Mouse (Mus musculus) granulocyte monocyte progenitor cell, adult 5-6 weeks (primary cell): ENCODE measurements around the gene Hoxb3. TPM values are rescaled to one million over a fixed set of nuclear protein-coding genes. Genes with fewer than 3 reads are reported as not detected.

ENCODE experiments used
- ATAC-seq: replicated peaks from 2 replicates; pipeline ENCODE4 v1.8.0; 2016; ENCODE audit warnings: mild to moderate bottlenecking, moderate TSS enrichment, inconsistent platforms; ENCODE audit not compliant: poor library complexity, severe bottlenecking
- total RNA-seq, 2 experiments: library from RNA; stranded (forward) in 1 of 2; stranded (reverse) in 1 of 2; fragments of 200-712, 200-1000 nt in 1 of 2; fragments of >200 nt in 1 of 2; fragmentation: Nextera tagmentation in 1 of 2; gene quantifications; 2 replicates each; pipeline ENCODE4 v1.2.3; 2014 to 2017

Hoxb3 gene
- total RNA-seq, 2 experiments from 2014 or later = 0.05 to 7.8 TPM

GRCm38 (mm10) chr11:96316696-96317607, 6.2 kb upstream of the Hoxb3 start:
- ATAC-seq = no peak

DNA sequence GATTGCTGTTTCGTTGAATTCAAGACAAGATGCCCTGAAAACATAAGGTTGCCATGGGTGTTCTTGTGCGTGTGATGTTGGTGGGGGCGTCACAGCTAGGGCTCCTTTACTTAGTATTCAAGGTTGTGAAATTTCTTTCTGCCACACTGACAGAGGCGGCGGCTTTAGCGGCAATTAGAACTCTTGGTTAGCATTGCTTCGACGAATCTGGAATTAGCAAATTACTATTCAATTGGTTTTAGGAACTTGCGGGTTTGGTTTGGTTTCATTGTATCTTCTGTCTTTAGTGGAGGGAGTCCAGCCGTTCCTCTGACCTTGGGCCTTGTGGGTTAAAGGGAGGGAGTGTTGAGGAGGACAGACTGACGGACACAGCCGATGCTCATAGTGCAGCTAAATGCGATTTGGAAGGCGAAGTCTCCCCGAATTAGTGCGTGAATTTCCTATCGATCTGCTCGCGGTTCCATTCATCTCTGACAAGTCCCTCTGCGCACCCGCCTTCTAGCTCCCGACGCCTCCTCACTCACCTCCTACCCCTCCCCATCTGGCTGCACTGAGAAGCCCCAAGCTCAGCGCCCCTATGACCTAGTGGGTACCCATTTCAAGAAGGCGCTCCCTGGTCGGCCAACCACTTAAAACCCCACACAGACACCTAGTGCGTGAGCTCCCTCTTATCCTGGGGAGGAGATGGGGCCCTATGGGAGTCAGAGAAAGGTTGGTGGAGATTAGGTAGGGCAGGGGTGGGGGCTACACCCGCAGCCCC, 5.3 kb upstream of the Hoxb3 start, which contains the start of gene Hoxb4:
Gene Hoxb4 (plus strand): TSS at position 660 of the 760 bp plus-strand sequence.
- ATAC-seq = peak; percentile 56

DNA sequence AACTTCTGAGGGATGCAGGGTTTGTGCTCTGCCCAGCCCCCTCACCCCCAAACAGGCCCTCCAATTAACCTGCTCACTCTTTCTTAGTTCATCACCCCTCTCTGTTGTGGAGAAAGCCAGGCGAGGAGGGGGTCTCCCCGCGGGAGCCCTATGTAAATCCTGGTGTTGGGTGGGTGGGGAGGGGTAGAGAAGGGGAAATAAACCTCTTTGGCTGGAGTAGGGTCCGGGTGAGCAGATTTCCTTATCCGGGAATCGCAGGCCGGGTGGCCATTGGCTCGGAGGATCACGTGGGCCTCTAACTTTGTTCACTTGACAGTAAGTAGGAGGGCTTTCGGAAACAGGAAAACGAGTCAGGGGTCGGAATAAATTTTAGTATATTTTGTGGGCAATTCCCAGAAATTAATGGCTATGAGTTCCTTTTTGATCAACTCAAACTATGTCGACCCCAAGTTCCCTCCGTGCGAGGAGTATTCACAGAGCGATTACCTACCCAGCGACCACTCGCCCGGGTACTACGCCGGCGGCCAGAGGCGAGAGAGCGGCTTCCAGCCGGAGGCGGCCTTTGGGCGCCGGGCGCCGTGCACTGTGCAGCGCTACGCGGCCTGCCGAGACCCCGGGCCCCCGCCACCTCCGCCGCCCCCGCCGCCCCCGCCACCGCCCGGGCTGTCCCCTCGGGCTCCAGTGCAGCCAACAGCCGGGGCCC, 4.6 kb upstream of the Hoxb3 start:
- peak; percentile 68 for ATAC-seq

DNA sequence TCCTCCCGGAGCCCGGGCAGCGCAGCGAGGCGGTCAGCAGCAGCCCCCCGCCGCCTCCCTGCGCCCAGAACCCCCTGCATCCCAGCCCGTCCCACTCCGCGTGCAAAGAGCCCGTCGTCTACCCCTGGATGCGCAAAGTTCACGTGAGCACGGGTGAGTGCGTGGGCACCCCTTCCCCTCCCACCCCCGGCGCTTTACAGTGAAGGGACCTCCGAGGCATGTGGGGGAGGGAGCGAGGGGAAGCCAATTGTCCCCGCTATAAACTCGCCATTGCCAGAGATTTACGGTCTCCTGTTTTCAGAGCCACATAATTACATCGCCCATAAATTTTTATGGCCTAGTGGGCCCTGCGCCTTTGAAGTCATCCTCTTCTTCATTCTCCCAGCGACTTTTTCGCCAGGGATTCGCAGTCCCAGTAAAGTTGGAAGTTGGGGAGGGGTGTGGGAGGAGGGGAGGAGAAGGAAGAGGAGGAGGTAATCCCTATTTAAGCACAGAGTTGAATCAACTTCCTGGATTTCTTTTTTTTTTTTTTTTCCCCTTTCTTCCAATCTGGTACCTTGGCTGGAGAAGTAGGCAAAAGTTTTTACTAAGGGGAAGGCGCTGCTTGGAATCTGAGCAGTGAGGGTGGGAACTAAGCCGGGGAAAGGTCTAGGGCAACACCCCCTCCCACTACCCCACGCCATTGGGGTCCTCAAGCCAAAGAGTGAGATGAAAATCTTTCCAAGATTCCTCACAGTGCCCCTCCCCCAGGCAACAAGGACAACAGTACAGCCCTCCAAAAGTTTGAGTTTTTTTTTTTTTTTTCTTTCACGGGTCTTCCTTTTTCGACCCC, 3.8 kb upstream of the Hoxb3 start:
- no peak for ATAC-seq

DNA sequence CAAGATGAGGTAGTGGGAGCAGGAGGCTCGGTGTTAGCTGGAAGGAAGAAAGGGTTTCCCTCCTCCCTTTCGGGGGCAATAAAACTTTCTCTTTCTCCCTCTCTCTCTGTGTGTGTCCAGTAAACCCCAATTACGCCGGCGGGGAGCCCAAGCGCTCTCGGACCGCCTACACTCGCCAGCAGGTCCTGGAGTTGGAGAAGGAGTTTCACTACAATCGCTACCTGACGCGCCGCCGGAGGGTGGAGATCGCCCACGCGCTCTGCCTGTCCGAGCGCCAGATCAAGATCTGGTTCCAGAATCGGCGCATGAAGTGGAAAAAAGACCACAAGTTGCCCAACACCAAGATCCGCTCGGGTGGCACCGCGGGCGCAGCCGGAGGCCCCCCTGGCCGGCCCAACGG, 3.2 kb upstream of the Hoxb3 start:
- peak; percentile 42 for ATAC-seq

DNA sequence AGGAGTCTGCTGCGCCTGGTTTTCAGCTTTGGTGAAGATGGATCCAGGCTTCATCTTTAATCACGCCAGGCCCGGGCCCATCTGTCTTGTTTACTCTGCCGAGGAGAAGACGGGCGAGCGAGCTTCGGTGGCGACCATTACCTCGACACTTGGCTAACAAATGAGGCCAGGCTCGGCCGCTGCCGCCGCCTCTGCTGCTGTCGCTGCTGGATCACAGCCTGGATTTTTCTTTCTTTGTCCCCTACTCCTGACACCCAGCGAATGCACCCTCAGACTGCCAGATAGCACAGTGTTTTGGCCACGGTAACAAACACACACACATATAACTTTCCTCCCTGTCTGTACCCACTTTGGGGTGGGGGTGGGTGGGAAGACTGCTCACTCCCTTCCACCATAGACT, 2.4 kb upstream of the Hoxb3 start:
- ATAC-seq = no peak

DNA sequence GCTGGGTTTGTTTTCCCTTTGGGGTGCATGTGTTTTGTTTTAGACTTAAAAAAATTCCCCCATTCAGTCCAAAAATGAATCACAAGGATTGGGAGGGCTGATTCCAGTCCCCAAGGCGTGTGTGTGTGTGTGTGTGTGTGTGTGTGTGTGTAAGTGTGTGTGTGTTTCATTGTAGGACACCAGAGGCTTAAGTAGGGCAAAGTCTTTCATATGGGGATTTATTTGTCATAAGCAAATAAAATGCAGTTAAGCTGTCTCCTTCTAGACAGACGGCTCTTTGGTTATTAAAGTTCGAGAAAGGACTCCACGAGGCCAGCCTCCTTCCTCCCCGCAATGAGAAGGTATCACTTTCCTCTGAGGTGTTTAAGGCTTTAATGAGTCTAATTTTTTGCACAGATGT, 1.3 kb upstream of the Hoxb3 start:
- ATAC-seq = no peak

DNA sequence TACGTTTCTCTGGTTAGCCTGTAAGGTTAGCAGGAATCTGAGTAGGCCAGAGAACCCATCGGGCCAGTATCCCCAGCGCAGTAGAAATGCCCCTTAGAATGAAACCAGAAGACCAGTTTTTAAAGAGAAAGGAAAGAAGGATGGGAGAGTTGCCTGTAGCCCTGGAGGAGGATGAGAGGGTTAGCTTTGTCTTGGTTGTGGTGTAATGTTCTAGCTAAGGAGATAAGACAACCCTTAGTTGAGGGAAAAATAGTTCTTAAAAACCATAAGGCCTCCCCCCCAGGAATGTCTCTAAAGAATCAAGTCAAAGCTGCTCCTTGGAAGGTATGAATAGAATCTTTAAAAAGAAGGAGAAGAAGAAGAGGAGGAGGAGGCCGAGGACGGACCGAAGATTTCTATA, 388 bp upstream of the Hoxb3 start:
- ATAC-seq = no peak

DNA sequence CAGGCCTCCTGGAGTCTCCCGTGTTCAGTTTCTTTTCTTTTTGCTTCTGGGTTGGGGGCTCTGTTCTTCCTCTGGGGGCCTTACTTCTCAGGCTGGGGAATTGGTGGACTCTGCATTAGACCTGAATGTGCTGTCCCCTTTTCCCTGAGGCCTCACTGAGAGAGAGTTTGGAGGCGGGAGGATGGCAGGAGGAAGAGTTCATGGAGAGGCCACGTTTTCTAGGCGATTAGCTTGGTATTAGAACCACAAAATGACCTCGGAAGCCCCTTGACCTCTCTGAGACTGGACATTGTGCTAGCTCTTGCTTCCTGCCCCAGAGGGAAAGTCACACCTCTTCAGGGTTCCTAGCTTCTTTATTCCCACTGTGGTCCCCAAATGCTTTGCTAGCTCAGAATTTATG, 999 bp downstream of the Hoxb3 start:
- ATAC-seq = no peak

DNA sequence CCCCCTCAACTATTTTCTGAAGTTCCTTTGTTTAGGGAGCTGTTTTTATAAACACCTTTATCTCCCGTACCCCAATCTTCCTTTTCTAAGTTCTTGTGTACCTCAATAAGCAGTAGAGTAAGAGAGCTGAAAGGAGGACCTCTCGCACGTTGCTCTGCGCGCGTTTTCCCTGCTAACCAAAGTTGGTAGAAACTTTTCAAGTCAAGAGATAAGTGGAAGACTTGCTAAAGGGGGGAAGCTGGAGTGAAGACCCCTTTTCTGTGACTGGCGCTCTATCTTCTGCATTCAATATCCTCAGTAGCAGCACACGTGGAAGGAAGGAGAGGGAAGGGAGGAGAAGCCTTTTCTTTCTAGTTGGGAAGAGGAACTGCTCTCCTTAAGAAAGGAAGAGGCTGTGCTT, 1.8 kb downstream of the Hoxb3 start:
- ATAC-seq = no peak

- no peak for ATAC-seq
These were observed 2.7 kb downstream of the Hoxb3 start for GRCm38 (mm10) chr11:96325747-96326212.

DNA sequence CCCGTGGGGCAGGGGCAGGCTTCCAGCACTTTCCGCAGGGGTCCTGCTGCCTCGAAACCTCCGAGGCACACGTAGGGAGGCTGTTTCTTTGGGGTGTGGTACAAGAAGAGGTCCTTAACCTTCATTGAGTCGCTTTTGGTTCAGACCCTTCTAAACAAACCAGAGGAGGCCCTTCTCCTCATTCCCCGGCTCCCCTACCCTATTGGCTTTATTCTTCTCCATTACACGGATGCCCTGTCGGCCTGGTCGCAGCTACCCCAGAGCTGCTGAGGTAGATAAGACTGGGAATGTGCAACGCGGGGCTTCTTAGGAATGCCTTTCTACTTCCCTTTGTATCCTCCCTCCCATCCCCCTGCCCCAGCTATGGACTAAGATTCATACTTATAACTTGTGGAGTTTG, 3.6 kb downstream of the Hoxb3 start:
- no peak for ATAC-seq

- no peak for ATAC-seq
These were observed 4.0 kb downstream of the Hoxb3 start for GRCm38 (mm10) chr11:96327122-96327521.

DNA sequence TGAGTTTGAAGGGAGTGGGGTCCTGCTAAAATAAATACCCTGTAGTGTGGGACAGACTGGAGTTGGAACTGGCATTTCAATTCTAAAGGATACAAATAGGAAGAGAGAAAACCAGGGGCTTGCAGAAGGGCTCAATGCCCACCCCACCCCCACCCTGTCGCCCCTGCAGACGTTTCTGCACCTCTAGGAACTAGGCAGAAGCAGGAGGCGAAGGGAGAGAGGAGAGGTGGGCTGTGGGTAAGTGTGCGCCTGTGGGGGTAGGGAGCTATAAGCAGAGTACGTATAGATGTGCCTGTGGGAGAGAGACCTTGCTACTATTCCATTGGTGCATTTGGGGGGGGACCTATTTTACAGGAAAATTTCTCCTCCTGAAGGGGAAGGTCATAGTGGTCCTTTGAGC, 4.6 kb downstream of the Hoxb3 start:
- ATAC-seq = no peak

GRCm38 (mm10) chr11:96328605-96329004, 5.5 kb downstream of the Hoxb3 start:
- no peak for ATAC-seq

DNA sequence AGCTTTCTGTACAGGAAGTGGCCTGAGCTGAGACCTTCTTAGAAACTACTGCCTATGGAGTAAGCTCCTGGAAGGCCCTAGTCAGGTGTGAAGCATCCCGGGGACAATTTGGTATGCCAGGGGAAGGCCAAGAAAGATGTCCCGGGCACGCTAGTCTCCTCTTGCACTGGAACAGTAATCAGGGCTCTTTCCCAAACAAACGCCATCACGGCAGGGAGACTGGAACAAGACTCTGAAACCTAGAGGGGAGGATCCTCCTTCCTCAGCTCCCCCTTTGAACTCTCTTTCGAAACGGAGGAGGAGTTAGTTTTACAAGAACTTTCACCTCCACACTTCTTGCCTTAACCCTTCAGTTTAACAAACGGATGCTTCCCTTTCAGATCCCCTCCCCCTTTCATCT, 9.0 kb downstream of the Hoxb3 start:
- 0 out of 2 replicates have a peak, but pooled peaks have one; percentile 7 for ATAC-seq

GRCm38 (mm10) chr11:96332618-96333032, 9.5 kb downstream of the Hoxb3 start:
- no peak; the same call in 1 of the 2 replicates for ATAC-seq

- no peak for ATAC-seq
These were observed 10.3 kb downstream of the Hoxb3 start for GRCm38 (mm10) chr11:96333241-96334001.

- no peak for ATAC-seq
These were observed 10.9 kb downstream of the Hoxb3 start for GRCm38 (mm10) chr11:96334002-96334364.
